Mouse (Mus musculus): Measurements from ENCODE around the gene Tagln3.

DNA sequence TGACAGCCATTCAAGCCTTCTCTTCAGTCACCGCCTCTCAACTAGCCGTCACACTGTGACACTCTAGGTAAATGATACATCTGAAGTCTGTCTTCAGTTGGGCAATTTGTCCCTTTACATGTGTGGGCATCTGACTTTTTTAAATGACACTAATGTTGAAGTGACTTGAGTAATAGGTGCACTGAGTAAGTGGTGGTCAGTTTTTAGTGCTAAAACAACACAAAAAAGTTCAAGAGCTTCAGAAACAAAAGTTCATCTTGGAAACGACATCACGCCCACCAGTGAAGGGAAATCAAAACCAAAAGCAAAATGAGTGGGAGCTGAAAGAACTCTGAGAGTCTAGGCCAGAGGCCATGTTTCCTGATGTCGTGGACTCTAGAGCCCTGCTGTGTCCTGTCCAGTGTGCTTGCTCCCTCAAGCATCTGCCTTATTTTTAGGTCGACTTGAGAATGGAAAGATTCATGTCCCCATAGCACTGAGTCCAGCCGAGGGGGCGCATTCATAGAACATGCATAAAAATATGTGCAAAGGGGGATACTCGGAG, 34.4 kb upstream of the Tagln3 start:
- TF ChIP-seq POLR2A (IDR thresholded peaks at IDR 0.05; ENCODE audit: control insufficient read depth, low read depth, low read length) = no peak
- no peak for TF ChIP-seq CTCF (IDR thresholded peaks at IDR 0.05; ENCODE audit: control insufficient read depth, insufficient read depth, insufficient replicate concordance, low read depth, low read length)
